Mouse (Mus musculus): ENCODE results near the gene Tnfrsf1b. TPM values are rescaled to one million over a fixed set of nuclear protein-coding genes. Genes with fewer than 3 reads are reported as not detected.

The Tnfrsf1b gene
- polyA plus RNA-seq, 1 experiment from 2014 or later: 3.7 TPM

- Histone ChIP-seq H3K4me3 (ENCODE audit: low read length) (no peak overlapping the region), H3K9me3 (ENCODE audit: low read length) (no peaks in the 10 kb centered on the region), H3K27ac (ENCODE audit: low read length) (no peak overlapping the region), H3K36me3 (ENCODE audit: insufficient read depth, low read length) (no peaks in the 10 kb centered on the region), H3K9ac (replicated peaks; ENCODE audit: low read length) (no peak overlapping the region), H3K4me2 (replicated peaks; ENCODE audit: low read depth, low read length) (no peak overlapping the region), H3K4me1 (ENCODE audit: insufficient read depth, low read length) (no peaks in the 10 kb centered on the region), H3K27me3 (ENCODE audit: insufficient read depth, low read length) (no peaks in the 10 kb centered on the region)
- WGBS: 63% methylated on average over 5 of the region's 5 CpGs
- ATAC-seq (ENCODE audit: low FRiP score, low TSS enrichment): no peak
Observed at GRCm38 (mm10) chr4:145260802-145261201, 14.1 kb upstream of the Tnfrsf1b start.

- no peak overlapping the region for H3K9ac ChIP-seq (replicated peaks; ENCODE audit: low read length)
- no peaks in the 10 kb centered on the region for H3K27me3 ChIP-seq (ENCODE audit: insufficient read depth, low read length)
- H3K4me3 ChIP-seq (ENCODE audit: low read length): no peak overlapping the region
- H3K4me2 ChIP-seq (replicated peaks; ENCODE audit: low read depth, low read length): no peak overlapping the region
- 76% methylated on average over 5 of the region's 5 CpGs for WGBS
- no peaks in the 10 kb centered on the region for H3K9me3 ChIP-seq (ENCODE audit: low read length)
- 0 out of 2 replicates have a peak, but pooled peaks have one; percentile 24 for ATAC-seq (ENCODE audit: low FRiP score, low TSS enrichment)
- no peaks in the 10 kb centered on the region for H3K4me1 ChIP-seq (ENCODE audit: insufficient read depth, low read length)
- H3K36me3 ChIP-seq (ENCODE audit: insufficient read depth, low read length): no peaks in the 10 kb centered on the region
- no peak overlapping the region for H3K27ac ChIP-seq (ENCODE audit: low read length)
Observed at GRCm38 (mm10) chr4:145257751-145258434, 11.2 kb upstream of the Tnfrsf1b start.

- no peak for ATAC-seq (ENCODE audit: low FRiP score, low TSS enrichment)
- Histone ChIP-seq H3K27me3 (ENCODE audit: insufficient read depth, low read length) (no peaks in the 10 kb centered on the region), H3K4me3 (ENCODE audit: low read length) (no peak overlapping the region), H3K4me1 (ENCODE audit: insufficient read depth, low read length) (no peaks in the 10 kb centered on the region), H3K27ac (ENCODE audit: low read length) (no peak overlapping the region), H3K9me3 (ENCODE audit: low read length) (no peaks in the 10 kb centered on the region), H3K4me2 (replicated peaks; ENCODE audit: low read depth, low read length) (no peak overlapping the region), H3K9ac (replicated peaks; ENCODE audit: low read length) (no peak overlapping the region), H3K36me3 (ENCODE audit: insufficient read depth, low read length) (no peaks in the 10 kb centered on the region)
- 92% methylated on average over 5 of the region's 5 CpGs for WGBS
Observed at GRCm38 (mm10) chr4:145256144-145256543, 9.5 kb upstream of the Tnfrsf1b start.

GRCm38 (mm10) chr4:145254418-145254817, 7.7 kb upstream of the Tnfrsf1b start:
- Histone ChIP-seq H3K27ac (ENCODE audit: low read length) (no peak overlapping the region), H3K36me3 (ENCODE audit: insufficient read depth, low read length) (no peaks in the 10 kb centered on the region), H3K9ac (replicated peaks; ENCODE audit: low read length) (no peak overlapping the region), H3K4me1 (ENCODE audit: insufficient read depth, low read length) (no peaks in the 10 kb centered on the region), H3K4me3 (ENCODE audit: low read length) (no peak overlapping the region), H3K9me3 (ENCODE audit: low read length) (no peaks in the 10 kb centered on the region), H3K27me3 (ENCODE audit: insufficient read depth, low read length) (no peaks in the 10 kb centered on the region), H3K4me2 (replicated peaks; ENCODE audit: low read depth, low read length) (no peak overlapping the region)
- 32% methylated on average over 13 of the region's 13 CpGs for WGBS
- ATAC-seq (ENCODE audit: low FRiP score, low TSS enrichment): no peak

- Histone ChIP-seq H3K4me3 (ENCODE audit: low read length) (no peak overlapping the region), H3K27ac (ENCODE audit: low read length) (no peak overlapping the region), H3K36me3 (ENCODE audit: insufficient read depth, low read length) (no peaks in the 10 kb centered on the region), H3K4me1 (ENCODE audit: insufficient read depth, low read length) (no peaks in the 10 kb centered on the region), H3K4me2 (replicated peaks; ENCODE audit: low read depth, low read length) (no peak overlapping the region), H3K9me3 (ENCODE audit: low read length) (no peaks in the 10 kb centered on the region), H3K27me3 (ENCODE audit: insufficient read depth, low read length) (peaks cover 3% of the 10 kb centered on the region; the same call in 1 of the 2 replicates), H3K9ac (replicated peaks; ENCODE audit: low read length) (no peak overlapping the region)
- no peak for ATAC-seq (ENCODE audit: low FRiP score, low TSS enrichment)
- WGBS: 89% methylated on average over 8 of the region's 8 CpGs
Observed at GRCm38 (mm10) chr4:145252611-145253010, 5.9 kb upstream of the Tnfrsf1b start.

- H3K4me1 ChIP-seq (ENCODE audit: insufficient read depth, low read length): peaks cover 2% of the 10 kb centered on the region; the same call in 1 of the 2 replicates
- peaks cover 12% of the 10 kb centered on the region for H3K27me3 ChIP-seq (ENCODE audit: insufficient read depth, low read length)
- no peaks in the 10 kb centered on the region for H3K36me3 ChIP-seq (ENCODE audit: insufficient read depth, low read length)
- no peak overlapping the region for H3K4me2 ChIP-seq (replicated peaks; ENCODE audit: low read depth, low read length)
- H3K9ac ChIP-seq (replicated peaks; ENCODE audit: low read length): no peak overlapping the region
- no peak overlapping the region for H3K4me3 ChIP-seq (ENCODE audit: low read length)
- H3K27ac ChIP-seq (ENCODE audit: low read length): no peak overlapping the region
- WGBS: 92% methylated on average over 4 of the region's 4 CpGs
- no peaks in the 10 kb centered on the region for H3K9me3 ChIP-seq (ENCODE audit: low read length)
- ATAC-seq (ENCODE audit: low FRiP score, low TSS enrichment): no peak
Observed at GRCm38 (mm10) chr4:145251546-145251945, 4.9 kb upstream of the Tnfrsf1b start.

GRCm38 (mm10) chr4:145250002-145250401, 3.3 kb upstream of the Tnfrsf1b start:
- ATAC-seq (ENCODE audit: low FRiP score, low TSS enrichment): no peak
- Histone ChIP-seq H3K4me3 (ENCODE audit: low read length) (no peak overlapping the region), H3K27ac (ENCODE audit: low read length) (no peak overlapping the region), H3K27me3 (ENCODE audit: insufficient read depth, low read length) (peaks cover 27% of the 10 kb centered on the region), H3K4me2 (replicated peaks; ENCODE audit: low read depth, low read length) (no peak overlapping the region), H3K4me1 (ENCODE audit: insufficient read depth, low read length) (peaks cover 11% of the 10 kb centered on the region; the same call in 1 of the 2 replicates), H3K9ac (replicated peaks; ENCODE audit: low read length) (no peak overlapping the region), H3K36me3 (ENCODE audit: insufficient read depth, low read length) (no peaks in the 10 kb centered on the region), H3K9me3 (ENCODE audit: low read length) (no peaks in the 10 kb centered on the region)
- 84% methylated on average over 4 of the region's 4 CpGs for WGBS

GRCm38 (mm10) chr4:145247556-145247955, 886 bp upstream of the Tnfrsf1b start:
- H3K27ac ChIP-seq (ENCODE audit: low read length): no peak overlapping the region
- H3K36me3 ChIP-seq (ENCODE audit: insufficient read depth, low read length): no peaks in the 10 kb centered on the region
- H3K27me3 ChIP-seq (ENCODE audit: insufficient read depth, low read length): peaks cover 33% of the 10 kb centered on the region
- no peaks in the 10 kb centered on the region for H3K9me3 ChIP-seq (ENCODE audit: low read length)
- peaks cover 11% of the 10 kb centered on the region; the same call in 1 of the 2 replicates for H3K4me1 ChIP-seq (ENCODE audit: insufficient read depth, low read length)
- H3K4me3 ChIP-seq (ENCODE audit: low read length): no peak overlapping the region
- 66% methylated on average over 2 of the region's 2 CpGs for WGBS
- ATAC-seq (ENCODE audit: low FRiP score, low TSS enrichment): no peak
- no peak overlapping the region for H3K9ac ChIP-seq (replicated peaks; ENCODE audit: low read length)
- H3K4me2 ChIP-seq (replicated peaks; ENCODE audit: low read depth, low read length): no peak overlapping the region

- H3K4me1 ChIP-seq (ENCODE audit: insufficient read depth, low read length): peaks cover 18% of the 10 kb centered on the region
- ATAC-seq (ENCODE audit: low FRiP score, low TSS enrichment): no peak
- no peak overlapping the region for H3K9ac ChIP-seq (replicated peaks; ENCODE audit: low read length)
- peak overlapping the region; percentile 58; the same call in 1 of the 2 replicates for H3K4me3 ChIP-seq (ENCODE audit: low read length)
- 86% methylated on average over 3 of the region's 3 CpGs for WGBS
- no peaks in the 10 kb centered on the region for H3K36me3 ChIP-seq (ENCODE audit: insufficient read depth, low read length)
- peak overlapping the region; percentile 94 for H3K4me2 ChIP-seq (replicated peaks; ENCODE audit: low read depth, low read length)
- H3K27me3 ChIP-seq (ENCODE audit: insufficient read depth, low read length): peaks cover 33% of the 10 kb centered on the region
- H3K27ac ChIP-seq (ENCODE audit: low read length): no peak overlapping the region
- no peaks in the 10 kb centered on the region for H3K9me3 ChIP-seq (ENCODE audit: low read length)
Observed at GRCm38 (mm10) chr4:145245581-145245980, 1.1 kb downstream of the Tnfrsf1b start.

GRCm38 (mm10) chr4:145244676-145245075, 2.0 kb downstream of the Tnfrsf1b start:
- no peak for ATAC-seq (ENCODE audit: low FRiP score, low TSS enrichment)
- Histone ChIP-seq H3K4me2 (replicated peaks; ENCODE audit: low read depth, low read length) (no peak overlapping the region), H3K27me3 (ENCODE audit: insufficient read depth, low read length) (peaks cover 33% of the 10 kb centered on the region), H3K9me3 (ENCODE audit: low read length) (no peaks in the 10 kb centered on the region), H3K4me3 (ENCODE audit: low read length) (no peak overlapping the region), H3K27ac (ENCODE audit: low read length) (no peak overlapping the region), H3K36me3 (ENCODE audit: insufficient read depth, low read length) (no peaks in the 10 kb centered on the region), H3K9ac (replicated peaks; ENCODE audit: low read length) (no peak overlapping the region), H3K4me1 (ENCODE audit: insufficient read depth, low read length) (peaks cover 24% of the 10 kb centered on the region)
- WGBS: 88% methylated on average over 2 of the region's 2 CpGs
